Mouse (Mus musculus) megakaryocyte, embryonic 14.5 days (primary cell): ENCODE results near the gene Klf15. TPM values are rescaled to one million over a fixed set of nuclear protein-coding genes. Genes with fewer than 3 reads are reported as not detected.

Experiments
- H3K27me3 ChIP-seq: replicated peaks from 2 replicates; pipeline ENCODE3; 2012; ENCODE audit warnings: inconsistent platforms
- H3K36me3 ChIP-seq: replicated peaks from 2 replicates; pipeline ENCODE3; 2012; ENCODE audit warnings: low read length, inconsistent platforms, mixed read lengths
- H3K4me1 ChIP-seq: 2 replicates; pipeline ENCODE4 v1.6.1; 2012; ENCODE audit warnings: inconsistent platforms
- H3K4me3 ChIP-seq: replicated peaks from 2 replicates; pipeline ENCODE3; 2012; ENCODE audit warnings: moderate library complexity, mild to moderate bottlenecking, inconsistent platforms
- H3K9me3 ChIP-seq: 2 replicates; pipeline ENCODE4 v1.6.1; 2012; ENCODE audit warnings: inconsistent platforms
- FLI1 ChIP-seq: IDR thresholded peaks from 2 replicates; pipeline ENCODE4 v1.6.1; 2012; ENCODE audit warnings: low read length, inconsistent platforms, mixed read lengths
- GATA1 ChIP-seq: IDR thresholded peaks from 3 replicates; pipeline ENCODE4 v1.6.1; 2012; ENCODE audit warnings: mixed read lengths, low read length, inconsistent platforms, borderline replicate concordance
- polyA plus RNA-seq: library from polyadenylated mRNA; stranded (reverse); fragments of >175 nt; gene quantifications from 2 replicates; pipeline ENCODE4 v1.2.3, GENCODE M21; 2012; ENCODE audit warnings: low replicate concordance; ENCODE audit not compliant: insufficient read depth

Gene Klf15
- polyA plus RNA-seq, 1 experiment = 0.12 TPM

DNA sequence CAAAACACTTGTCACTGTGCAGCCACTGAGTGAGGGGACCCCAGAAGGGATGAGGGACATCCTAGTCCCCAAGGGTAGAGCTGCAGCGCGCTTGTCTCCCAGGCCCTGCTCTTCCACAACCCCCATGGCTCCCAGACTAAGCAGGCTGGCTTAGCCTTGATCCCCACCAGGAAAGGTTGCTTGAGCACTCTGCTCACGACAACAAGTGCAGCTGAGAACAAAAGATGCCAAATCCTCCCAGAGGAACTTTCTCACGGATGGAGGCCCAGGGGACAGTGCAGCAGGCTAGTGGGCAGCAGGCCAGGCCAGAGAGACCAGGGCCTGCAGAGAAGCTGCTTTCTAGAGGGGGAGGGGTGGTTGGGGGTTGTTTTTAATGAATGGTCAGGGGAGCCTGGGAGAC is 15.5 kb upstream of the Klf15 start:
- Histone ChIP-seq H3K4me1 (peaks cover 13% of the 10 kb centered on the region; the same call in 1 of the 2 replicates), H3K9me3 (no peaks in the 10 kb centered on the region), H3K27me3 (peaks cover 47% of the 10 kb centered on the region), H3K36me3 (no peaks in the 10 kb centered on the region), H3K4me3 (no peak overlapping the region)
- TF ChIP-seq GATA1 (no peak), FLI1 (no peak)

DNA sequence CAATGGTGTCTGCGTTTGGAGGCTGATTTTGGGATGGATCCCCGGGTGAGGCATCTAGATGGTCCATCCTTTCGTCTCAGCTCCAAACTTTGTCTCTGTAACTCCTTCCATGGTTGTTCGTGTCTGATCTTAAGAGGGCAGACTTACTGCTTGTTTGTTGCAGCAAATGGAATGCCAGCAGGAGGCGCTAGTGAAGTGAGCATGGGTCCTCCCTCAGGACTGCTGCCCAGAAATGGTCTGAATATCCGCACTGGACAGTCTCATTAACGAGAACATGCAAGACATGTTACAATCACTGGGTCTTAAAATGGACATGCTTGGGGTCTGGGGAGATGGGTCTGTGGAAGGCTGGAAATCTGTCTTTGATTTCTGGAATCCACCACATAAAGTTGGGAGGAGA is 12.2 kb upstream of the Klf15 start:
- Histone ChIP-seq H3K9me3 (no peaks in the 10 kb centered on the region), H3K27me3 (peaks cover 63% of the 10 kb centered on the region), H3K4me1 (peaks cover 13% of the 10 kb centered on the region; the same call in 1 of the 2 replicates), H3K36me3 (no peaks in the 10 kb centered on the region), H3K4me3 (no peak overlapping the region)
- no peak for TF ChIP-seq FLI1
- no peak for TF ChIP-seq GATA1

DNA sequence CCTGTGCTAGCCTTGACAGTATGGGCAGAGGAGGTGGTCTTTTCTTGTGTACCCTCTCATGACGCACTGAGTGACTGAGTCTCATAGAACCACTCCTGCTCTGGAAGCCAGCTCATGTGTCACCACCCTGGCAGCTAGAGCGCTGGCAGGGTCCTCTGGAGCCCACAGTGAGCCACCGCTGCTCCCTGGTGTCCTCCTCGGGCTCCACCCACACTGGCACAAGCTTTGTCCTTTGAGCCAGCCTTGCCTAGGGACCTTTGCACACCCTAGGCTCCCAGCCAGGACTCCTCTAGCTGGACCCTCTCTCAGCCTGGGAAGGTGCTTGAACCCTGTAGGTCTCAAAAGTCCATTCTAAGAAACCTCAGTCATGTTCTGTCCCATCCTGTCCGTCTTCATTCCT is 11.7 kb upstream of the Klf15 start:
- H3K36me3 ChIP-seq = no peaks in the 10 kb centered on the region

GRCm38 (mm10) chr6:90451512-90451911 is 10.9 kb upstream of the Klf15 start:
- TF ChIP-seq GATA1 = no peak
- no peak for TF ChIP-seq FLI1
- H3K4me1 ChIP-seq = peaks cover 16% of the 10 kb centered on the region; the same call in 1 of the 2 replicates
- H3K4me3 ChIP-seq = no peak overlapping the region
- peaks cover 68% of the 10 kb centered on the region for H3K27me3 ChIP-seq
- no peaks in the 10 kb centered on the region for H3K36me3 ChIP-seq
- no peaks in the 10 kb centered on the region for H3K9me3 ChIP-seq

More for the DNA sequence above, 11.7 kb upstream of the Klf15 start:
- Histone ChIP-seq H3K9me3 (no peaks in the 10 kb centered on the region), H3K27me3 (peaks cover 64% of the 10 kb centered on the region), H3K4me3 (no peak overlapping the region), H3K4me1 (peaks cover 13% of the 10 kb centered on the region; the same call in 1 of the 2 replicates)
- TF ChIP-seq GATA1 = no peak
- TF ChIP-seq FLI1 = no peak

GRCm38 (mm10) chr6:90452603-90453002 is 9.8 kb upstream of the Klf15 start:
- no peaks in the 10 kb centered on the region for H3K36me3 ChIP-seq
- peaks cover 16% of the 10 kb centered on the region; the same call in 1 of the 2 replicates for H3K4me1 ChIP-seq
- no peak overlapping the region for H3K4me3 ChIP-seq
- TF ChIP-seq FLI1 (no peak), GATA1 (no peak)
- H3K27me3 ChIP-seq = peaks cover 66% of the 10 kb centered on the region
- H3K9me3 ChIP-seq = no peaks in the 10 kb centered on the region

DNA sequence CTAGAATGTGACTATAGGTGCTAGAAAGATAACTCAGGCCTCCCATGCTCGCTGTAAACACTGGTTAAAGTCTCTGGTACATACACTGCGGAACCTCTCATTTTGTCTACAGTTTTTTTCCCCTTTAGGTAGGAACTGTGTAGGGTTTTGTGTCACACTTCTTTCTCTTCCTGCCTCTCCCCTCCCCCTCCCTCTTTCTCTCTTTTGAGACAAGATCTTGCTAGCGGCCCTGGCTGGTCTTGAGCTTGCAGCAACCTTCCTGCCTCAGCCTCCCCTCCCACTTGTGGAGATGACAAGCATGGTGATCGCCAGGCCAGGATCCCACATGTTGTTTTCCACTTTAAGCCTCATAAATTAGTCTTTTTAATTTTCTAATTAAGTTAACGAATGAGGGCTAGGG is 8.6 kb upstream of the Klf15 start:
- Histone ChIP-seq H3K27me3 (peaks cover 66% of the 10 kb centered on the region), H3K36me3 (no peaks in the 10 kb centered on the region), H3K4me3 (no peak overlapping the region), H3K4me1 (peaks cover 16% of the 10 kb centered on the region; the same call in 1 of the 2 replicates), H3K9me3 (no peaks in the 10 kb centered on the region)
- TF ChIP-seq GATA1 = no peak
- TF ChIP-seq FLI1 = no peak

DNA sequence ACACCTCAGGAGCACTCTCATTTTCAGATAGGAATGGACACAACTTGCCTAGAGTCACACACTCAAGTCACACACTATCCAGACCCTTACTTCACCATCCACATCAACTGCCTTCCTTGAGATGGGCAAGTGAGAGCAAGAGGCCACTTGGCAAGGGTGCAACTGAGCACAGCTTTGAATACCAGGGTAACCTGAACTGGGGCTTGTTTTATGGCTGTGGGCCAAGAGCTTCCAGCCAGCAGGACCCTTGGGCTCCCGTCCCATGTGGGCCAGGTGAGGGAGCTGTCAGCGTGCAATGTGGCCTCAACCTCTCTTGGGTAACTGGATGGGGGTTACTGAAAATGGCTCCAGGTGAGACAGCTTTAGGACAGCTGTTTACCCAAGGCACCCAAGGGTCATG is 5.0 kb upstream of the Klf15 start:
- Histone ChIP-seq H3K9me3 (no peaks in the 10 kb centered on the region), H3K27me3 (peaks cover 81% of the 10 kb centered on the region), H3K36me3 (no peaks in the 10 kb centered on the region), H3K4me3 (no peak overlapping the region), H3K4me1 (peaks cover 11% of the 10 kb centered on the region)
- TF ChIP-seq FLI1 (no peak), GATA1 (no peak)

- Histone ChIP-seq H3K4me1 (peaks cover 23% of the 10 kb centered on the region), H3K36me3 (no peaks in the 10 kb centered on the region), H3K27me3 (peaks cover 95% of the 10 kb centered on the region), H3K4me3 (no peak overlapping the region), H3K9me3 (no peaks in the 10 kb centered on the region)
- TF ChIP-seq FLI1 = no peak
- TF ChIP-seq GATA1 = no peak
Observed at GRCm38 (mm10) chr6:90461181-90461580, 1.2 kb upstream of the Klf15 start.

DNA sequence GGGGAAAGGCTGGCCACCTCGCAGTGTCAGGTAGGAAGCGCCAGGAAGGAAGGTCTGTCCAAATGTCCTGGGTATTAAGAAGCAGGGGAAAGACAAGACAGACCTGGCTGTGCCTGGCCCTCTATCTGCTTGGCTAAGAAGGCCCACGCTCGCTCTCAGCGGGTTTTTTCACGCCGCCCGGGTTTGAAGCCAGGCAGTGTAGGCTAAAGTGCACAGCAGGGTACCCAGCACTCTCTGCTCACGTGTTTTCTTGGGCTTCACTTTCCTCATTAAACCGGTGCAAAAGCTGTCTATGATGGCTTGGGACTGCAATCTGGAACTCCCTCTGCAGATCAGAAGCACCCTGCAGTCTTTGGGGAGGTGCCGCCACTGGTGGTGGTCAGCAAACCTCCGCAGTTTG is 605 bp upstream of the Klf15 start:
- peaks cover 23% of the 10 kb centered on the region for H3K4me1 ChIP-seq
- peaks cover 97% of the 10 kb centered on the region for H3K27me3 ChIP-seq

GRCm38 (mm10) chr6:90462841-90463227 is 458 bp downstream of the Klf15 start:
- Histone ChIP-seq H3K4me1 (peaks cover 26% of the 10 kb centered on the region), H3K9me3 (no peaks in the 10 kb centered on the region), H3K4me3 (peak overlapping the region; percentile 92), H3K36me3 (no peaks in the 10 kb centered on the region), H3K27me3 (peaks cover 97% of the 10 kb centered on the region)
- TF ChIP-seq GATA1 = no peak
- TF ChIP-seq FLI1 = no peak

More for the DNA sequence above, 605 bp upstream of the Klf15 start:
- Histone ChIP-seq H3K36me3 (no peaks in the 10 kb centered on the region), H3K9me3 (no peaks in the 10 kb centered on the region), H3K4me3 (peak overlapping the region; percentile 92)
- no peak for TF ChIP-seq FLI1
- TF ChIP-seq GATA1 = no peak
